Mouse (Mus musculus) olfactory bulb, adult 2 months (tissue): Measurements from ENCODE around the gene Irx4.

Experiments
- CTCF ChIP-seq: fragments of 200-500 bp; IDR thresholded peaks from 2 replicates; pipeline ENCODE4 v1.5.1; 2012; ENCODE audit warnings: low read depth, mild to moderate bottlenecking, low read length, moderate library complexity; ENCODE audit not compliant: insufficient read depth
- POLR2A ChIP-seq: fragments of 200-500 bp; IDR thresholded peaks from 2 replicates; pipeline ENCODE4 v1.6.1; 2012; ENCODE audit warnings: mild to moderate bottlenecking, low read depth, low read length, moderate library complexity; ENCODE audit not compliant: insufficient read depth

DNA sequence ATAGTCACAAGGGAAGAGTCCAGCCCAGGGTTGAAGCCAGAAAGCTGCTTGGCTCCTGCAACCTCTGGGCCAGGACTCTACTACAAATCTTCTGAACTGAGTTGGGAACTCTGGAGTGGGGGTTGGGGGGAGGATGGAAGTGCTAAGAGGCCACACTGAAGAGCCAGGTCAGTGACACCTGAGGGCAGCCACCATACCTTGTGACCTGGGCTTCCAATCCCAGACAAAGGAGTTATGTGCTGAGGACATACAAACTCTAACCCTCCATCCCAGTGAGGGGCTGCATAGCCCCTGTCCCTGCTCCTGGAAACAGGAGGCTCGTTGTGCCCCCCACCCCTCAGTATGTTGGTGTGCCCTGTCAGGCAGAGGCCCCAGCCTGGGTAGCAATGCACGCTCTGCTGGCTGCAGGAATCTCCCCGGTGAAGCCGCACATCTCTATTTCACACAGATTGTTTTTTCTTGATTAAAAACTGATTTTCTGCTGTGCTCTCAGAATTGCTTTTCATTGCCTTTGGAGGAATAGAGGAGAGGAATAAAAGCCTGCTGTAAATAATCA is 21.0 kb upstream of the Irx4 start:
- TF ChIP-seq CTCF: no peak
- TF ChIP-seq POLR2A: no peak
